Comparison of ENCODE assay signal across 20 mouse cellular contexts in genomic region chr7:81182492-81183175, GRCm38 (mm10). TPM values are rescaled to one million over a fixed set of nuclear protein-coding genes. Genes with fewer than 3 reads are reported as not detected.
DNase-seq lines count a peak whose midpoint lies in the region; ATAC-seq and TF ChIP-seq lines count a peak whose summit lies in the region.
"Had no signal": no experiment of that assay in that cellular context is flagged by ENCODE, and none has a peak within 500 bp of the region (broad histone marks: within the 10 kb centered on the region; RNA-seq: fewer than 3 reads in every experiment).

No protein-coding gene starts in this region.

- H3K27me3 ChIP-seq in heart, adult 2 months (ENCODE audit: control insufficient read depth, insufficient read depth, low read length), result no peaks in the 10 kb centered on the region
- H3K27me3 ChIP-seq: embryonic facial prominence, embryonic 13.5 days; forebrain, embryonic 13.5 days; heart, embryonic 13.5 days; limb, embryonic 12.5 days; liver, embryonic 13.5 days; lung, embryonic 15.5 days; neural tube, embryonic 12.5 days; Patski had no signal

- DNase-seq in heart, adult 11 months, result peak; percentile 93
- DNase-seq in heart, adult 2 months, result no peak
- DNase-seq in urinary bladder, postnatal 36 days (ENCODE audit: low spot score in 2 of 2), result peak; percentile 35 to 40
- DNase-seq in urinary bladder, adult 2 months (ENCODE audit: low spot score), result no peak
- DNase-seq in adrenal gland, postnatal 36 days, result peak; percentile 64 to 67
- DNase-seq in skeletal muscle tissue, adult 2 months (ENCODE audit: low read depth, low spot score), result peak; percentile 70
- no peak for DNase-seq in cerebellum, postnatal 10 days
- DNase-seq: cerebellum, adult 9-10 months; kidney, adult 8-10 months; kidney, postnatal 25 days; liver, embryonic 13.5 days had no signal

- no peak overlapping the region for H3K9ac ChIP-seq in heart, adult 2 months (ENCODE audit: low read depth, low read length)
- H3K9ac ChIP-seq: embryonic facial prominence, embryonic 13.5 days; forebrain, embryonic 13.5 days; heart, embryonic 13.5 days; limb, embryonic 12.5 days; liver, embryonic 13.5 days; lung, embryonic 15.5 days; neural tube, embryonic 12.5 days had no signal

- H3K79me2 ChIP-seq in heart, adult 2 months (replicated peaks; ENCODE audit: control insufficient read depth, insufficient read depth, low read length), result no peaks in the 10 kb centered on the region

- no peak overlapping the region for H3K27ac ChIP-seq in heart, adult 2 months
- H3K27ac ChIP-seq: embryonic facial prominence, embryonic 13.5 days; forebrain, embryonic 13.5 days; heart, embryonic 13.5 days; limb, embryonic 12.5 days; liver, embryonic 13.5 days; lung, embryonic 15.5 days; neural tube, embryonic 12.5 days; stomach, postnatal 0 days had no signal

- no peaks in the 10 kb centered on the region for H3K36me3 ChIP-seq in heart, adult 2 months (ENCODE audit: control insufficient read depth, insufficient read depth, low read length)
- H3K36me3 ChIP-seq: embryonic facial prominence, embryonic 13.5 days; heart, embryonic 13.5 days; limb, embryonic 12.5 days; liver, embryonic 13.5 days; lung, embryonic 15.5 days; neural tube, embryonic 12.5 days had no signal

- no peak overlapping the region for H3K4me3 ChIP-seq in heart, adult 2 months
- H3K4me3 ChIP-seq: embryonic facial prominence, embryonic 13.5 days; forebrain, embryonic 13.5 days; heart, embryonic 13.5 days; limb, embryonic 12.5 days; liver, embryonic 13.5 days; lung, embryonic 15.5 days; neural tube, embryonic 12.5 days had no signal

- intact Hi-C loops in heart, adult 2 months (cut with DNase I), result no loop called here

- TF ChIP-seq CTCF in heart, adult 2 months (IDR thresholded peaks at IDR 0.05), result no peak

- TF ChIP-seq POLR2A in heart, adult 2 months (IDR thresholded peaks at IDR 0.05; ENCODE audit: insufficient read depth, low read depth, low read length), result no peak

- ATAC-seq in erythroblast, adult 5-6 weeks (replicated peaks; ENCODE audit: low FRiP score, poor library complexity, severe bottlenecking), result no peak
- ATAC-seq: forebrain, embryonic 13.5 days; Patski had no signal

- 80% methylated on average over 10 of the region's 10 CpGs for WGBS in heart, adult 2 months

- H3K4me1 ChIP-seq in heart, adult 2 months (ENCODE audit: control insufficient read depth, insufficient read depth, low read length), result no peaks in the 10 kb centered on the region
- H3K4me1 ChIP-seq: forebrain, embryonic 13.5 days; heart, embryonic 13.5 days; liver, embryonic 13.5 days; lung, embryonic 15.5 days; neural tube, embryonic 12.5 days had no signal

- TF ChIP-seq EP300 in heart, adult 2 months (IDR thresholded peaks at IDR 0.05; ENCODE audit: insufficient read depth, low read depth, low read length), result no peak

RNA-seq across cellular contexts. Expression of gene Pde8a, which starts 30.8 kb away (rescaled TPM):
- 10 to 100 TPM; 12.2 to 13.0 TPM for total RNA-seq in heart, adult 2 months (2021)
- 7.8 and 13.6 TPM in 2 replicates for polyA plus RNA-seq in heart, adult 2 months (2012; rRNA removed)
- polyA plus RNA-seq in urinary bladder, adult 2 months (2012; rRNA removed), result 14.1 and 16.4 TPM in 2 replicates
- total RNA-seq in adrenal gland, postnatal 36 days (2021), result 10 to 100 TPM; 28.9 to 37.4 TPM
- 6.3 and 6.5 TPM in 2 replicates for total RNA-seq in erythroblast, adult 5-6 weeks (2015; ENCODE audit: low replicate concordance)
- total RNA-seq in erythroblast, adult 5-6 weeks (2017; ENCODE audit: low replicate concordance), result 1.5 and 5.9 TPM in 2 replicates

Comparison
In these comparisons a context has a peak if more than half of its experiments do, and no peak if none do; other contexts are left out.
1. DNase-seq: peak in heart, adult 11 months (single experiment), urinary bladder, postnatal 36 days (2 of 2), adrenal gland, postnatal 36 days (2 of 2) and skeletal muscle tissue, adult 2 months (single experiment); none in heart, adult 2 months (0 of 2), urinary bladder, adult 2 months (single experiment) and cerebellum, postnatal 10 days (0 of 2).